Mouse (Mus musculus): ENCODE results near the gene Pcsk6. TPM values are rescaled to one million over a fixed set of nuclear protein-coding genes. Genes with fewer than 3 reads are reported as not detected.
"Not testable (repeated sequence)": the region's sequence is repeated elsewhere in the genome, so short reads cannot be mapped to it uniquely, and the experiment has no call there.

The Pcsk6 gene
- polyA plus RNA-seq, 1 experiment, result not detected

DNA sequence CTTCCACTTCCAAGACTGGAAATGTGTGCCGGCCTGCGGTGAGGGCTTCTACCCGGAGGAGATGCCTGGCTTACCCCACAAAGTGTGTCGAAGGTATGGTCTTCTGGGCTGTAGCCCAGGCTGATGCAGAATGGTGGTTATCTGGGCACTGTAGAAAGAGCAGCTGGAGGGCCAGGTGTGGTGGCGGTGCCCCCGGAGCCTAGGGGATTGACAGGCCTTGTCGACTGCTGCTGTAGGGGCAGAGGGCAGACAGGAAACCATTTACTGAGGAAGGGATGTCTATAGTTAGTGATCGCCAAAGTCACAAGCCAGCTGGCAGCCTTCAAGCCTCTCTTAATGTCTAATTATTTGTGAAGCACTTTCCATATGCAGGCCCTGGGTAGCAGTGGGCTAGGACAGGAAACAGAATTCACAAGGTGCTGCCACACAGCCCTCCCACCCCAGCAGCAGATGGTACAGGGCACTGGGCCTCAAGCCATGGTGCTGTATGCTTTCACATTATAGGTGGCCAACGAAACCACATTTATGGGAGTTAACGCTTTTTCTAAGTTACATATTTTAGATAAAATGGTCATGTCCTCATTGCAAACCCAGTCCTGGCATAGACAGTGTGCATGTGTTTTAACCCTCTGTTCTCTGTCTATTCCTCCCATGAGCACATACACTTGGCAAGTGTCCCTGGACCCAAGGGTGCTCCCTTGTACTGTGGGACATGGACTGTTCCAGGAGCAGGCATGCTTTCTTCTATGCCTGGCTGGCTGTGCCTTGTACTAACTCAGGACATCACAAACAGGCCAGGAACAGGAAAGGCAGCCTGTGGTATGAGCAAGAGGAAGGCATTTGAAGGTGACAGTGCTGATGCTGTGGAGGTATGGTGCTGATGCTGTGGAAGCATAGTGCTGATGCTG is 182.3 kb downstream of the Pcsk6 start, which contains the start of gene Gm45213:
Gene Gm45213 (plus strand): TSS at position 51 of the 908 bp plus-strand sequence.
- H3K4me1 ChIP-seq (ENCODE audit: control insufficient read depth, insufficient read depth, low read length), result no peaks in the 10 kb centered on the region
- H3K4me3 ChIP-seq (ENCODE audit: insufficient read depth, low read length), result no peak within 1 kb of the TSS
- no peak within 1 kb of the TSS for H3K27ac ChIP-seq (ENCODE audit: insufficient read depth, low read depth, low read length)
- TF ChIP-seq CTCF (IDR thresholded peaks at IDR 0.05; ENCODE audit: low read depth, low read length), result no peak

DNA sequence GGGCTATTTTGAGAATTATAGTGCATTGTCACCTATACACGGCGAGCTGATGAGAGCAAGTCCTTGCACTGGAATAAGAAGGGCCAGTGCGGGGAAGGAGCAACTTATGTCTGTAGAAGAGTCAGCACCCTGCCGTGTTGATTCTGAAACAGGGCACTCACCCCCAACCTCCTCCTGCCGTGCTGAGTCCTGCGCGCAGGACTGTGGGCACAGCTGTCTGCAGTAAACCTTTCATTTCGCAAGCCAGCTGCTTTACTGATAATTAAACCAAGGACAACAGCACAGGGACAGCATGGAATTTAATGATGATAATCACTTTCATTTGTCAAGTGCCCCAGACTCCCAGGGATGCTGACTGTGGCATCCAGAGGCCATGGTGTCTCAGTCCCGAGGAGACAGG is 183.1 kb downstream of the Pcsk6 start:
- H3K4me1 ChIP-seq (ENCODE audit: control insufficient read depth, insufficient read depth, low read length), result no peaks in the 10 kb centered on the region
- H3K27ac ChIP-seq (ENCODE audit: insufficient read depth, low read depth, low read length), result no peak overlapping the region
- TF ChIP-seq POLR2A (IDR thresholded peaks at IDR 0.05; ENCODE audit: borderline replicate concordance, low read depth, low read length), result no peak
- H3K4me3 ChIP-seq (ENCODE audit: insufficient read depth, low read length), result no peak overlapping the region

DNA sequence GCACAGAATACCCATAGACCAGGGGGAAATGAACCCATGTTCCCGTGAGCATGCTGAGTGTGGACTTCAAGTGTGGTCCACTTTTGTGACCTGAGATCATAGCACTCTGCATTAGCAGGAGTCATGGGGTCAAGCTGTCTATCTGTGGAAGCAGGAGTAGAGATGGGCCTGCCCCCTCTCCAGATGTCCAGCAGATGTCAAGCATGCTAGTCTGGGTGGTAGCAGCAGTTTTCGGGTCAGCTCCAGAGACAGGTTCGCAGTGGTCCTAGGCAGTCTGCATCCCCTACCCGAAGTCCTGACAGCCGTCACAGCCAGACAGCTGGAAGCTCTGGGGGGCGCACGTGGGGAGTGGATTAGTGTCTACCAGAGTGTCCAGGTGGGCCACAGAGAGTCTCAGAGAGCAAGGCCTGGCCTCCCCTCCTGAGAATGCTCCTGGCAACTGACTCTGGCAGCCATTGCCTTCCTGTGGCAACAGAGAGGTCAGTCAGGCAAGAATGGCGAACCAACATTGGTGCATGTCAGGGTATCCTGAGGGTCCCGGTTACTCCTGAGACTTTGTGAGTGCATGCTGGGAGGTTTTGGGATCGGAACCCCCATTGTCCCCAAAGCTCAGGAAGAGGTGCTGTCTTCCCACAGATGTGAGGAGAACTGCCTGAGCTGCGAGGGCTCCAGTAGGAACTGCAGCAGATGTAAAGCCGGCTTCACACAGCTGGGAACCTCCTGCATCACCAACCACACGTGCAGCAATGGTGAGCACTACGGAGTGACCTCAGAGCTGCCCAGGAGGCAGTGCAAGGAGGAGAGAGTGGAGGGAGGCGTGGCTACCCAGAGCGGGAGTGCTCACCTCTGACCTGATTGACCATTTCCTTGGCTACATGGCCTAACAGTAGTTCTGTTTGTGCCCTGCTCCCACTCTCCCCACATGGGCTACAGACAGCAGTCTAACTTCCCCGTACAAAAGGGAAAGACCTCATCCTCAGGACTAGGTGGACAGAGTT is 185.7 kb downstream of the Pcsk6 start:
- Histone ChIP-seq H3K27ac (ENCODE audit: insufficient read depth, low read depth, low read length) (no peak overlapping the region), H3K4me3 (ENCODE audit: insufficient read depth, low read length) (no peak overlapping the region), H3K4me1 (ENCODE audit: control insufficient read depth, insufficient read depth, low read length) (no peaks in the 10 kb centered on the region)
- TF ChIP-seq CTCF (IDR thresholded peaks at IDR 0.05; ENCODE audit: low read depth, low read length), result no peak
- TF ChIP-seq POLR2A (IDR thresholded peaks at IDR 0.05; ENCODE audit: borderline replicate concordance, low read depth, low read length), result no peak

DNA sequence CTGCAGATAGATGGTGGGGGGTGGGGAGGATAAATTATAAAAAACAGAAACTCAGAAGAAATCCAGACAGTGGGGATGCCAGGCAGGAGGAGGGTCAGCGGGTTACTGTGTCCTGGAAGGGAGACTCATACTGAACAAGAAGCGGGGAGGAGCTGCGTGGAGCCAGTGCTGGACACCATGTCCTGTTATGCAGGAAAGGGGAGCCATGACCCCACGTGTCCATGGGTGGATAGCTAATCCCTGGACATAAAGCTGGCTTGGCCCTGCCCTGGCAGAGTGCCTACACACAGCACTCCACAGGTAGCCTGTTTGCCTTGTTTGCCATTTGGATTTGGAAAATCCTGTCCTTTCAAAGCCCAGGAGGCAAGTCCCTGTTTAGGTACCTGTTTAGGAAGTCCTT is 186.4 kb downstream of the Pcsk6 start:
- no peak for TF ChIP-seq POLR2A (IDR thresholded peaks at IDR 0.05; ENCODE audit: borderline replicate concordance, low read depth, low read length)
- Histone ChIP-seq H3K4me3 (ENCODE audit: insufficient read depth, low read length) (no peak overlapping the region), H3K27ac (ENCODE audit: insufficient read depth, low read depth, low read length) (no peak overlapping the region), H3K4me1 (ENCODE audit: control insufficient read depth, insufficient read depth, low read length) (no peaks in the 10 kb centered on the region)

DNA sequence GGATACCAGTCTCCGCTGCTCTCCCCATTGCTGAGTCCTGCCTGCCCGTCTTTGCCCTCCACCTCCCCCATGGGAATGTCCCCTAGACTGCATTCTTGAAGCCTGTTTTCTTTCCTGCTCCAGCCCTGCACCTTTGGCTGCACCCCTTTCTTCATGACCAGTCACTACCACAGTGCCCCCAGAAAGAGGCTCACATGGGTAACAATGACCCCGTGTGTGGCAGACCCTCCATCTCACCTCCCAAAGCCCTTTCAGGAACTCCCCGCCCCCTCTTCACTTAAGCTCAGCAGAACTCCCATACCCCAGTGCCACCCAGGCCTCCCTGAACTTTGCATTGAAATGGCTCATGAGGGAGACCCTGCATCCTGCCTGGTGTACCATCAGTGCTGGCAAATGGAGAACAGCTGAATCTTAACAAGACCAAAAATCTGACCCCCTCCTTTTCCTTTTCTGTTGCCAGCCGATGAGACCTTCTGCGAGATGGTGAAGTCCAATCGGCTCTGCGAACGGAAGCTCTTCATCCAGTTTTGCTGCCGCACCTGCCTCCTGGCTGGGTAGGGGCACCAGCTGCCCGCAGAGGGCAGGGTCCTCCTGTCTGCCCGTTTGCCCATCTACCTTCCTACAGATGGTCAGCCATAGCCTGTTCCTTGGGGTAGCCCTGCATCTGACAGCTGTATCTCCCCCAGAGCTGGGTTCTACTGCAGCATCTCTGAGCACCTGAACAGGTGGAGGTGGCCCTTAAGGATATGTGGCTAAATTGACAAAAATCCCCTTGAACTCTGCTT is 187.1 kb downstream of the Pcsk6 start:
- H3K27ac ChIP-seq (ENCODE audit: insufficient read depth, low read depth, low read length), result no peak overlapping the region
- H3K4me1 ChIP-seq (ENCODE audit: control insufficient read depth, insufficient read depth, low read length), result no peaks in the 10 kb centered on the region
- TF ChIP-seq POLR2A (IDR thresholded peaks at IDR 0.05; ENCODE audit: borderline replicate concordance, low read depth, low read length), result no peak
- no peak for TF ChIP-seq CTCF (IDR thresholded peaks at IDR 0.05; ENCODE audit: low read depth, low read length)
- no peak overlapping the region for H3K4me3 ChIP-seq (ENCODE audit: insufficient read depth, low read length)

DNA sequence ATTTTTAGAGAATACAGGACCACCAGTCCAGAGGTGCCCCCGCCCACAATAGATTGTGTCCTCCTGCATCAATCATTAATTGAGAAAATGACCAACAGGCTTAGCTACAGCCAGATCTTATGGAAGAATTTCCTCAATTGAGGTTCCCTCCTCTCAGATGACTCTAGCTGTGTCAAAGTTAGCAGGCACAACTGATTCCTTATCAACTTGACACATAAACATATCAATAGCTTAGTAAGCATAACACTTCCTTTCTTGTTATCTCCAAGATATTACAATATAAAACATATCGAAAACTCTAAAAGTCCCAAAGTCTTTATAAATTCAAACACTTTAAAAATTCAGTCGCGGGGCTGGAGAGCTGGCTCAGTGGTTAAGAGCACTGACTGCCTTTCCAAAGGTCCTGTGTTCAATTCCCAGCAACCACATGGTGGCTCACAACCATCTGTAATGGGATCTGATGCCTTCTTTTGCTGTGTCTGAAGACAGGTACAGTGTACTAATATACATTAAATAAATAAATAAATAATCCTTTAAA is 192.5 kb downstream of the Pcsk6 start:
- Histone ChIP-seq H3K4me1 (ENCODE audit: control insufficient read depth, insufficient read depth, low read length) (no peaks in the 10 kb centered on the region; the same call in 1 of the 2 replicates), H3K27ac (ENCODE audit: insufficient read depth, low read depth, low read length) (no peak overlapping the region), H3K4me3 (ENCODE audit: insufficient read depth, low read length) (no peak overlapping the region)
- TF ChIP-seq CTCF (IDR thresholded peaks at IDR 0.05; ENCODE audit: low read depth, low read length), result no peak
- no peak for TF ChIP-seq POLR2A (IDR thresholded peaks at IDR 0.05; ENCODE audit: borderline replicate concordance, low read depth, low read length)

DNA sequence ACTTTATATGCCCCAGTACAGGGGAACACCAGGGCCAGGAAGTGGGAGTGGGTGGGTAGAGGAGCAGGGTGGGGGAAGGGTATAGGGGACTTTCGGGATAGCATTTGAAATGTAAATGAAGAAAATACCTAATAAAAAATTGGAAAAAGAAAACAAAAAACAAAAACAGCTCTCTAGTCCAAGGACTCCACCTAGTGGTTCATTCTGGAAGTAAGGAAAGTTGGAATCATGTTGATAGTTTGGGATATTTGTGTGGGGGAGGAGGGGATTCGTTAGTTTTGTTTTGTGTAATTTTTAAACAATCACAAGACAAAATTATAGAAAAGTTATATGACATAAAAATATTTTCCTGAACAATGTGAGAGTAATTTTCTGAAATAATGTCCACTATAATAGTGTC is 193.8 kb downstream of the Pcsk6 start:
- not testable (repeated sequence) for H3K4me1 ChIP-seq (ENCODE audit: control insufficient read depth, insufficient read depth, low read length); H3K27ac ChIP-seq (ENCODE audit: insufficient read depth, low read depth, low read length); H3K4me3 ChIP-seq (ENCODE audit: insufficient read depth, low read length)

DNA sequence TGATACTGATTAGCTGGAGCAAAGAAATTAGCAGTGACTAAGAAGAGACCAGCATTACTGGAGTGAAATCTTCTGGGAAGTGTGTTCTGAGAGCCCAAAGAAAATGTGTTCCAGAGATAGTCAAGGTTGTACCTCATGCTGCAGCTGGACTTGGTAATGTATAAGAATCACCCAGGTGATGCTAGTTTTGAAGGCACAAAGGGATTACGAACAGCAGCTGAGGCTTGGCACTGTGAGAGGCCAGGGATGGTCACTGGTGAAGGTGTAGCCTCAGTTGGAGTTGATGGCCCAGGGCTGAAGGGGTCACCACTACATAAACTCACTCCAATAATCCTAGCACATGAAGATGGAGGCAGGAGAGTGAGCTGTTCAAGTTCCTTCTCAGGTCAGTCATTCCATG is 197.2 kb downstream of the Pcsk6 start, which contains the start of gene Snrpa1:
Gene Snrpa1 (plus strand): TSS at position 301 of the 400 bp plus-strand sequence.
- Histone ChIP-seq H3K4me3 (ENCODE audit: insufficient read depth, low read length) (peak within 1 kb of the TSS; percentile 93), H3K4me1 (ENCODE audit: control insufficient read depth, insufficient read depth, low read length) (peaks cover 6% of the 10 kb centered on the region), H3K27ac (ENCODE audit: insufficient read depth, low read depth, low read length) (no peak within 1 kb of the TSS)
- no peak for TF ChIP-seq POLR2A (IDR thresholded peaks at IDR 0.05; ENCODE audit: borderline replicate concordance, low read depth, low read length)
- no peak for TF ChIP-seq CTCF (IDR thresholded peaks at IDR 0.05; ENCODE audit: low read depth, low read length)

All from bone marrow macrophage, adult 2 months (primary cell).